Mouse (Mus musculus): ENCODE measurements around the gene Osr1.
A peak's percentile ranks its signal among the peaks of the same experiment; 100 is the strongest.

Osr1 gene

DNA sequence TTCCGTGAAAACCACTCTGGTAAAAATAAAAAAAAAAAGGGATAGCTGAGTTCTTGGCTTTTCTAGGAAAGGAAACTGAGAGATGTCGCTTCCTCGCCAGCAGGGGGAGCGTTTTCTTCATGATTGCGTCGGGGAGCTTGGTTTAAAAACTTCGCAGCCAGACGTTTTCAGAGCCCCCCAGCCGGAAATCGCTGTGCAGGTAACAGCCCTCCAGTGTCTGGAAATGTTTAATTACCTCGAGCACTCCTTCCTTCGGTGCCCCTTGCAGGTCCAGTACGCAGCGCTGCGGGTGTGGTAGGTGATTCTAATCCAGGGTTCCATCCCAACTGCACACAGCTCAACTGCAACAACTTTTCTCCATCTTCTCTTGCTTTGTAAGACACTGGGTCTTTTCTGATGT is at the start of gene Osr1:
Gene Osr1 (plus strand): TSS at position 146 of the 400 bp plus-strand sequence.
- peak; percentile 31 for DNase-seq

DNA sequence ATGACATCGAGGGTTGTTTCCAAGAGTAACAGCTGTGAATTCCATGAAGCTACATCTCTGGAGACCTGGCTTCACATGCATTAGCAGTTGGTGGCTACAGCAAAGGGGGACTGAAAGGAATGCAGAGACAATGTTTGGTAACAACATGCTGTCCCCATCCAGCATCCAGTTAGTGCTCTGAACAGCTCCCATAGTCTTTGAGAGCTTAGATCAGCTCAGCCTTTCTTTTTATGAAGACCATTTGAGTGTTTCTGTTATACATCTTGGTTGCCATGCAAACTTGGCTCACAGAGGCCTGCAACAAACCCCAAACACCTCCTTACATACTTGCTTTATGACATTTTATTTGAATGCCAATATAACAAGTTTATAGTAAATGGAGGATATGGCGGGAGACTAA is 19.6 kb upstream of the Osr1 start:
- no peak for DNase-seq

DNA sequence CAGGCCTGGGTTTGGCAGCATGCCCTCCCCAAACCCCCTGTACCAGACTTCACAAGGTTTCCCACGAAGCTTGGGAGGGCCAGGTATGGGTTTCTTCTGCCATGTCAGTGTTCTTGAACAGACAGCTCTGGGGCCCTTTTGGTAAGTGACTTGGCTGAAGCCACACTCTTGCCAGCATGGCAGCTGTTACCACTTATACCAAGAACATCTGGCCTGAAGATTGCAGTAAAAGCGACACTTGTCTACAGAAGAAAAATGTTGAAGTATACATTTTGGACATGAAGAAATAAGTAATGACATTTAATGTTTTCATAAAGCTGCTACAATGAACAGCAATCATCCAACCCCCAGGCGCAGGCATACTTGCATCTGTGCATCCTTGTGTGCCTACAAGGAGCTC is 5.0 kb upstream of the Osr1 start:
- no peak for DNase-seq

DNA sequence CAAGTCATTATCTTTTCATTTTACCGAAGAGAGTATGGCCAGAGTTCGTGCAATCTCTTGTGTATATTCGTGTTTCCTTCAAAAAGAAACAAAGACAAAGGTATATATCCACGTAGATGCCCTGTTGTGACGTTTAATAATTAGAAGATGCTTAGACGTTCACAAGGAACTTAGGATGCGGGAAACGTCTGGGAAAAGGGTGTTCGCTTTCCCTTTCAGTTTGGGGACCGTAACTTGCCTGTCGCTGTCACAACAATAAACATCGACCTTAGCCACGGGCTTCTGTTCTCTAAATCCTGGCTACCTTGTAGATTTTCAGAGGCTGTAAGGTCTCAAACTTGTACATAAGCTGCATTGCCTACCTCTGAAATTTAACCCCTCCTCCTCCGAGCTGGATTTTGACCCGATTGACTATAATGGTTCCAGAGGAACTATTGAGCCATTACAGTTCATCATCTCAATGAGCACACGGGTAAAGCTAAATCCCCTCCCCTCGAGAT is 630 bp downstream of the Osr1 start:
- DNase-seq = no peak

DNA sequence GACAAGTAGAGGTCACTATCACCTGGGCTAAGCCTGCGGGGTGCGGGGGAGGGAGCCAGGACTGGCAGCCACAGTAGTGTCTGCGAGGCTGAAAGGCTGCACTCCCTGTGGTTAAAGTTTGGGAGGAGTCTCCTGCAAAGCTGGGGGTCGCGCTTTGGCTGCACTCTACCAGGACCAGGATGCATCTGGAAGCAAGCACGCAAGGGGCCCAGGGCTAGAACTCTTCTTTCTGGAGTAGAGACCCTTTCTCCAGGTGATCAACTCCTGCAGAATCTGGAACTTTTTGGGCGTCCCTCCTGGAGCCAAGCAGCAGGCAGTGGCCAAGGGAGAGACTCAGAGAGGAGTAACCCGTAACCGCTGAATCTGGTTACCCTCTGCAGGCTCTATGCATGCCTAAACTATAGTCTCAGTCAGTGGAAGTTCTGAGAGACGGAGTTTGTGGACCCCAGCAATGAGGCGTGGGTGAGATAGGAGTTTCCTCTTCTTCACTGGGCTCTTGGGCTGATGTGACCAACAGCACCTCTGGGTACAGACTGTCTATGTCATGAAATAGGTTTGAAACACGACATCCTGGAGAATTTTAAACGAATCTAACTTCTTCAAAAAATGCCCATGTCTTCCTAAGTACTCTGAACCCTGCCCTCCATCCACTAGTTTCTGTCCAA is 1.5 kb downstream of the Osr1 start:
- no peak for DNase-seq

DNA sequence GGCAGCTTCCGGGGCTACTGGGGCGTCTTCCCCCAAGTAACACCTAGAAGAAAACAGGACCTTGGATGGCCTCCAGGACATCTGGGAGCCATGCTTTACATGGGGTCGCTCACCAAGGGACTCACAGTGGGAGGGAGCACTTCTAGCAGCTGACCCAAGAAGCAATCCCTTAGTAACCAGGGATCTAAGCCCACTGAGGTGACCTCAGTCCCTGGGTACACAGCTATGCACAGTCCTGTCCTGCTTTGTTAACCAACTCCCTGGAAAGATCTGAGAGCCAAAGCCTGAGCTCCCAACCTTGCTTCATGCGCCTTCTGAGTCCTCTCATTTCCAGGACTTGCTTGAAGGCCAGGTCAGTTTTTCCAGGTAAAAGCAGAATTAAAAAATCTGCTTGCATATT is 2.1 kb downstream of the Osr1 start:
- DNase-seq = no peak

- DNase-seq = no peak
Measured at GRCm38 (mm10) chr12:9573682-9574081, 3.8 kb downstream of the Osr1 start.

- DNase-seq = no peak
Measured at GRCm38 (mm10) chr12:9574244-9574871, 4.4 kb downstream of the Osr1 start.

GRCm38 (mm10) chr12:9575158-9576042 is 5.5 kb downstream of the Osr1 start:
- DNase-seq = no peak

- DNase-seq = no peak
Measured at GRCm38 (mm10) chr12:9576043-9576538, 6.2 kb downstream of the Osr1 start.

GRCm38 (mm10) chr12:9577610-9578009 is 7.7 kb downstream of the Osr1 start:
- DNase-seq = no peak

DNA sequence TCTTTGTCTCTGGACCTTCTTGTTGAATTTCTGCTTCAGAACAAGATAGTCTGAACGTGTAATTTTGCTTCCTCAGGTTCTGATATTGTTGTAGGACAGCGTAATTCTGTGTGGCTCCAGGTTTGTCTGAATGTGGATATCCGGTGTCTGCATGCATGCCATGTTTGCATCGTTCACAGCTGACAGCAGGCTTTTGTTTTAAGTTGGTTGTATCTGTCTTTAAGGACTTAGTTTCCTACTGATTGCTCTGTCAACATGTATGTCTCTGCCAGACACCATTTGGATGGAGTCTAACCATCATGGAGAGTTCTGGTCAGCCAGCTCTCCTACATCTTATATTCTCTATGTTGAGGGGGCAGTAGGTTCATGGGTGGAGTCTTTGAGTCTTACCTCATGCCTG is 8.7 kb downstream of the Osr1 start:
- no peak for DNase-seq

GRCm38 (mm10) chr12:9579301-9580030 is 9.6 kb downstream of the Osr1 start:
- DNase-seq = no peak

GRCm38 (mm10) chr12:9580041-9580905 is 10.4 kb downstream of the Osr1 start:
- no peak for DNase-seq

- no peak for DNase-seq
Measured at GRCm38 (mm10) chr12:9581011-9581410, 11.1 kb downstream of the Osr1 start.

DNA sequence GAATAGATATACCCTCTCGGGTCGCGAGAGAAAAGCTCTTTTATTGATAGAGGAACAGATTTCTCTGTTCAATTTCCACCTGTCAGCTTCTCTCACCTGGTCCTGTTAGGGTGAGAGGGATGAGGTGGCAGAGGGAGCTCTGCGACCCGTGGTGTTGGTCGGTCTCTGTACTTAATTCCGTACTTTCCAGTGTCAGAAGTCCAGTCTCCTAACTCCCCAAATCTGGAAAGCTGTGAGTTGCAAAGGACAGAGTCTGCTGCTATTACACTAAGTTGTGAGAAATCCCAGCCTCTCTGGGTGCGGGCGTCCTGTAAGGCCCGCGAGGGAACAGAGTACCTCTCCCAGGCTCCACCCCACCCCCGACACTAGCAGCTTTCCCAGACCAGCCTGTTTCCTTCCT is 11.6 kb downstream of the Osr1 start:
- DNase-seq = no peak

GRCm38 (mm10) chr12:9582248-9582995 is 12.5 kb downstream of the Osr1 start:
- DNase-seq = no peak

DNA sequence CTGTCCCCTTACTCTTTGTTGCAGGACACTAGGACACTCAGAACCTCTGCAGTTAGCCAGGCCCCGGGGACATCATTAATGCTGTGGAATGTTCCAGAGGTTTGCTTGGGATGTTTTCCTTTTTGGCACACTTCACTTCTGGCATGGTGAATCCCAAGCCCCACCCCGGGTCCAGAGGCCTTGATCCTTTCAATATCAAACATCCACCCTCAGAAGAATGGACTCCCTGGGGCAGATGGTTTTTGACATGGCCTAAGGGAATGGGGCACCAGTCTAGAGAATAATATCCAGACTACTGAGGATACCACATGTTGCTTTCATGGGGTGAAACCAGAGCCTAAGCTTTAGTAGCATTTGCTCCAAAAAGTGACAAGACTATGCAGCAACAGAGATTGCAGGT is 13.5 kb downstream of the Osr1 start:
- DNase-seq = no peak

DNA sequence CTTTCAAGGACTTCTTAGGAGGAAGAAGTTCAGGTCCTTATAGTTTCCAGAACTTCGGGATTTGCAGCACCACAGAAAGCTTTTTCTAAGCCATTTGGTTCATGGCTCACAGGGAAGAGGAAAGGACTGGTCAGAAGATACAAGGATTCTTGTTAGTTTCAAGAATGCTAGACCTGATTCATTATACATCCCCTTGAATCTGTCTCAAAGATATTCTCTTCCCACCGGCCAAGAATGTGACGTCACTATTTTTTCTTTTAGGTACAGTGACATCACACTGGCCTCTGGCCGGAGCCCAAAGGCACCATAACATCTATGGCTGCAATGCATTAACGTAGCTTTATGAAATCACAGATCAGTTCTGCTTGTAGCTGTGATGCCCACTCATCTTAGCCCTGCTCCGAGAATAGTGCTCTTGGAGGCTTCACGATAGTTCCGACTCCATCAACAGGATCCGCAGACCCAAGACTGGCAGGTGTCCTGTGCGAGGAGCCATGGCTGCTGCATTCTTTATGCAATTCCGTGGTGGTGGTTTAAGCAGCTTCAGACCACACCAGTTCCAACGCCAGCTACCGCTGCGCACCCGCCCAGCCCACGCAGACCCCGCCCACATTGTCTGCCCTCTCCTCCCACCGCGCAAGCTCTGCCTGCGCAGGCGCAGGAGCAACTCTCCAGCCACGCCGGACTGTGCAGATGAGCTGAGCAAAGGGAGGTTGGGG is 14.6 kb downstream of the Osr1 start:
- DNase-seq = no peak

- DNase-seq = no peak
Measured at GRCm38 (mm10) chr12:9585085-9585453, 15.2 kb downstream of the Osr1 start.
